Mouse (Mus musculus) brain, embryonic 14.5 days (tissue): ENCODE measurements around the gene Acsl6.

Experiments used
- CTCF ChIP-seq: fragments of 200-500 bp; IDR thresholded peaks from 2 replicates; pipeline ENCODE4 v1.5.1; 2012; ENCODE audit warnings: inconsistent platforms, mild to moderate bottlenecking, moderate library complexity, borderline replicate concordance; ENCODE audit not compliant: insufficient read depth, insufficient read length; ENCODE audit errors: extremely low read depth
- POLR2A ChIP-seq: fragments of 200-500 bp; IDR thresholded peaks from 2 replicates; pipeline ENCODE4 v1.6.1; 2012; ENCODE audit warnings: mild to moderate bottlenecking, inconsistent platforms, borderline replicate concordance; ENCODE audit not compliant: poor library complexity, insufficient read depth, insufficient read length, severe bottlenecking; ENCODE audit errors: extremely low read depth

GRCm38 (mm10) chr11:54396686-54397085, 93.1 kb downstream of the Acsl6 start:
- TF ChIP-seq CTCF (no peak), POLR2A (no peak)
